Mouse (Mus musculus) adrenal gland, adult 2 months (tissue): ENCODE measurements around the gene Tnfsf11. TPM values are rescaled to one million over a fixed set of nuclear protein-coding genes. Genes with fewer than 3 reads are reported as not detected.

Source experiments
- DNase-seq: peaks from one replicate; pipeline ENCODE4 v3.0.0; 2021
- long read RNA-seq: library from polyadenylated mRNA; stranded (forward); transcript quantifications from one replicate; pipeline ENCODE4 v2.0.0, GENCODE M21; 2021
- polyA plus RNA-seq: library from polyadenylated mRNA; depleted of rRNA; stranded (reverse); fragments of >200 nt; gene quantifications from 2 replicates; pipeline ENCODE4 v1.2.3, GENCODE M21; 2012; rRNA removed
- total RNA-seq, 2 experiments: library from RNA; stranded (reverse); gene quantifications; 2 replicates each; pipeline ENCODE4 v1.2.3; 2021

Tnfsf11 gene
- total RNA-seq (not detected), polyA plus RNA-seq (0.07 TPM in 1 of 2 replicates, not detected in the other)
- long read RNA-seq: 0 reads

DNA sequence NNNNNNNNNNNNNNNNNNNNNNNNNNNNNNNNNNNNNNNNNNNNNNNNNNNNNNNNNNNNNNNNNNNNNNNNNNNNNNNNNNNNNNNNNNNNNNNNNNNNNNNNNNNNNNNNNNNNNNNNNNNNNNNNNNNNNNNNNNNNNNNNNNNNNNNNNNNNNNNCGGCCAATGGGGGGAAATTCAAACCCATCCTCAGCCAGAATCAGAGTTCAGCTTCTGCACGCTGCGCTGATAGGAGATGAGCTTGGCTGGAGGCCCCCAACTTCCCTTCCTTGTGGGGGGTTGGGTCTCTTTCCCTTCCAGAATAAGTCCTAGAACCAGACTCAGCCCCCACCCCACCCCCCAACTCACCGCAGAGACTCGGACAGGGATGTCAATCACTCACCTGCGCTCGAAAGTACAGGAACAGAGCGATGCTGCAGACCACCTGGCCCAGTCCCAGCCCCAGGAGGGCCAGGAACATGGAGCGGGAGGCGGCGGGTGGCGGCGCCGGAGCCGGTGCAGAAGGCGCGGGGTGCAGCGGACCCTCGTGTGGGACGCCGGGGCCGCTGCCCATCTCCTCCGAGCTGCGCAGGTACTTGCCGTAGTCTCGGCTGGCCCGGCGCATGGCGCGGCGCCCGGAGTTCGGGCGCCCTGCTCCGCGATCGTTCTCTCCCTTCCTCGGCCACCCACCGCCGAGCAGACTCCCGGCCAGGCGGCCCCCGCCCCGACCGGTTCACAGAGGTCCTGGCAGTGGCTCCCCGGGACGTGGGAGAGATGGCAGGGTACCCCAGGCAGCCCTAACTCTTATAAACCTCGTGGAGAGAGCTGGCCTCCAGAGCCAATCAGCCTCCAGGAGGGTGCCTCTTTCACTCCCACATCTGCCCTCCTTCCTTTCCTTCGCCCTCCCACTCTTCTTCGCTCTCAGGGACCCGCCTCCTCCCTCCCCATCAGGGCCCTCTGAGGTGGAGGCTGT is at the start of gene Tnfsf11:
TSS of gene Tnfsf11 (minus strand) at position 758 of the 952 bp plus-strand sequence.
- peak; percentile 2 for DNase-seq

DNA sequence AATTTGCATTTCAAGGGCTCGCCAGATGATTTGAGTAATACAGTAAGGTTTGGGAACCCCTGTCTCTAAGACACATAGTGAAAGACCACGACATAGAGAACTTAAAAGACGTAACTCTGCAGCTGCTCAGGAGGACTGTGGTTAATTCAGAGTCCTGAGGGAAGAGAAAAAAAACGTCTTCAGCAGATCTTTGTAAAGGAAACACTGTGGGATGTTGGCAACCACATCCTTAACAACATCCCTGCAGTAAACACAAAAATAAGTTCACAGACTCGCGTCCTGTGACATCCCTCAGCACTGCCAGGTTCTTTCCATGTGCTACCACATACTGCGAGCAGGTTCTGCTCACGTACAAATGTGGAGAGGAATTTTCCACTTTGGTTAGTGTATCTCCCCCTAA is 48.9 kb upstream of the Tnfsf11 start:
- DNase-seq: no peak

DNA sequence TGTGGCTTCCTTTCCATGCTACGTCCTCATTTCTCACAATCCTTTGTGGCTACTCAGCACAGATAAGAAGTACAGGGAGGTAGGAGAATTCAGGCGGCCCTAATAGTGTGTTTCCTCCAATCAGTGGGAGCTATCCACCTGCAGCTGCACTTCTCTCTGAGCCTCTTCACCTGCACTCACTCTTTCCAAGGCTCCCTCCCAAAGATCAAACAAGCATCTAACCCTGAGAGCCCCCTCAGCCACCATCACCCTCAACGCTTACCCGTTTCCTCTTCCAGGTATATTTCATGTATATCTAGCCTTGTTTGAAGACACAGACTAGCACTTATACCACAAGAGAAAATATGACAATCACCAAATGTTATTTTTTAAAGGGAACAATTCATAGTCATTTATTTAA is 47.5 kb upstream of the Tnfsf11 start:
- no peak for DNase-seq

DNA sequence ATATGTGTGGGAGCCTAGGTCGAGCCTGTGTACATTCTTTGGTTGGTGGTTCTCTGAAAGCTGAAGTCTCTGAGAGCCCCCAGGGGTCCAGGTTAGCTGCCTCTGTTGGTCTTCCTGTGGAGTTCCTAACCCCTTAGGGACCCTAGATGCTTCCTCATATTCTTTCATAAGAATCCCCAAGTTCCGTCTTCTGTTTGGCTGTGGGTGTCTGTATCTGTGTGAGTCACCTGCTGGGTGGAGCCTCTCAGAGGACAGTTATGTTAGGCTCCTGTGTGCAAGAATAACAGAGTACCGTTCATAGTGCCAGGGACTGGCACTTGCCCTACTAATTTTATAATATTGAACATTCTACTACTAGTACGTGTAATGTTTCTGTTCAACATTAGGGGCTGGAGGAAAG is 45.0 kb upstream of the Tnfsf11 start:
- peak; percentile 56 for DNase-seq

DNA sequence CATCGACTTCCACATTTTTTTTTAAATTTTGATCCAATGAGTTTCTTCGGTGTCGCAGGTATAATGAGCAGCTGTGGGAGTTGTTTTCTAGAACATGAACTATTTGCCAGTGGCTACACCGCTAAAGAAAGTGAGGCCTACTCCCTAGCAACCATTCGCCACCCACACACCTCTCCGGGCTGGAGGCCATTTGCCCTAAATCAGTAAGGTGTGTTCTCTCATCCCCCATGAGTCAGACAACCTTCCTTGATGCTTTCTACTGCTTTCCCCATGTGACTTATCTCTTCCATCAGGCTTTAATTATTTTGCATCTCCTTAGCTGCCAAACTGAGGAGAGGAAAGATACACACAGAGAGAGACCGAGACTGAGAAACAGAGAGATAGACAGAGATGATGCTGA is 43.7 kb upstream of the Tnfsf11 start:
- no peak for DNase-seq

DNA sequence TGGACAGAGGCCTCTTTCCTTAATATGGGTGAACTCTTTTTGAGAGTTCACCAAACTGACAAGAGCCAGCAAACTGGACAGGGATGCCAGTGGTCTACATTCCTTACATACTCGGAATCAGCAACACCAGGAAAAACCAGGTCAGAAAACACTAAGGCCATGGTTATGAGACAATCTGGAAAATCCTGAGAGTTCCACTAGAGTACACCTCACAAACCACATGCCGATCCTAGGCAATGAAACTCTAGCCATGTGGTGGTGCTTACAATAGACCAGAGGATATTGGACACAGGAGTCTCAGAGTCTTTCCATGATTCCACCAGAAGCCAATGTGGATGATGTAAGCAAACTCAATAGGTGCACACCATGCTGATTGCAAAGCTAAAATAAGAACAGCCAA is 39.9 kb upstream of the Tnfsf11 start:
- no peak for DNase-seq

DNA sequence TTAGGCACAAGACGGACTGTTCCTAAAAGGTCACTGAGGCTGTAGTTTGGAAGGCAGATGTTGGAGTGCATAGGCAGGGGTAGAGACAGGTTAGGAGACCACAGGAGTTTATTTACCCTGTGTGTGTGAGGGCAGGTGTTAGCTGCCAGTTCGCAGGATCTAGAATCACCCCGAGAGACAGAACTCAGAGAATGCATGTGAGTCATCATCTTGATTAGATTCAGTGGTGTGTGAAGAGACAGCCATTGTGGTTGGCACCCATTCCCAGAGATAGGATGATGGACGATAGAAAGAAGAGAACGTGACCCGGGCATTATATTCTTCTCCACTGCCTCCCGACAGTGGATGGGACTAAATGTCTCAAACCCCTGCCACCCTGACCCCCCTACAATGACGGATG is 35.2 kb upstream of the Tnfsf11 start:
- no peak for DNase-seq

DNA sequence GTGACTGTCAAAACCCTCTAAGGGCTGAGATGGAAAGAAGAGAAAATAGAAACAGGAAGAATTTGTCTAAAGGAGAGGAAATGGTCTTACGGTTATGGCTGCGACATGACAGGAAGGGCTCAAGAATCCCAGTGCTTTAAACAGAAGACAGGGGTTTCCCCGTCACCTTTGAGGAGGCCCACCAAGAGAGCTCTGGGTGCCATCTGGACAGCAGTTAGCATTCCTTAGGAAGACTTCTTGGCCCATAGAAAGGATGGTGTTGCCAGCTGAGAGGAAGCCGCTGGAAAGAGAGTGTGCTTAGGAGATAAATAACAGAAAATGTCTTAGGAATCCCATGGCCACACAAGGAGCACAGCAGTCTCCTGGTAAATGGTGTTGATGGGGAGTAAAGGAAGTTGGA is 34.3 kb upstream of the Tnfsf11 start:
- DNase-seq: no peak

DNA sequence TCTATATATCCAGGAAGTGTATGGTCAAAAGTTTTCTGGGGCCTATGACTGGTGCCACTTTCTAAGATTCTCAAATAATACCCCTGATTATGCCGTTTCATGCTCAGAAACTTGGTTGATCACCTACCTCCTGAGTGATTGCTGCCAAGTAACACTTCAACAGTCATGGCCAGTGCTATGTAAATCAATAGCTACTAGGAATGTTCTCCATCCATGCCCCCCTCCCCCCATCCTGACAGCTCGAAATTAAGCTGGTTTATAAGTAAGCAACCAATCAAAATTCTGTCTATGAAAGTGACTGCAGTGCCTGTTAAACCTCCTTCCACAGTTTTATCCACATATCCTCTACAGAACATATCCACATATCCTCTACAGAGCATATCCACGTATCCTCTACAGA is 25.5 kb upstream of the Tnfsf11 start:
- DNase-seq: no peak

DNA sequence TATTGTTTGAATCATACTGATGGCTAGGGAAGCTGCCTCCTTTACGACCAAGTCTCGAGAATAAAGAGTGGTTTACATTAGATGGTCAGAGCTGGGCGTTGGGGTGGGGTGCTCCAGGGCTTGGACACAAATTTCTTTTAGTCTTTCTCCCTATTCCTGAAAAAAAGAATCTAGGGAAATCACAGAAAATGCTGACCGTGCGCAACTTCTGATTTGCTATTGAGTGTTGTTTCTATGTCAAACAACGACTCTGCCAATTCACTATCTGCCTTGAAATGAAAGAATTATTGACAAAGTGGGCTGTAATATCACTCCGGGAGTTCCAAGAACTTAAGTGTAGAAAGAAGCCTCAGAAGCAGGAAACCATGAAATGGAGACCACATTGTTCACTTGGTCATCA is 23.5 kb upstream of the Tnfsf11 start:
- no peak for DNase-seq

DNA sequence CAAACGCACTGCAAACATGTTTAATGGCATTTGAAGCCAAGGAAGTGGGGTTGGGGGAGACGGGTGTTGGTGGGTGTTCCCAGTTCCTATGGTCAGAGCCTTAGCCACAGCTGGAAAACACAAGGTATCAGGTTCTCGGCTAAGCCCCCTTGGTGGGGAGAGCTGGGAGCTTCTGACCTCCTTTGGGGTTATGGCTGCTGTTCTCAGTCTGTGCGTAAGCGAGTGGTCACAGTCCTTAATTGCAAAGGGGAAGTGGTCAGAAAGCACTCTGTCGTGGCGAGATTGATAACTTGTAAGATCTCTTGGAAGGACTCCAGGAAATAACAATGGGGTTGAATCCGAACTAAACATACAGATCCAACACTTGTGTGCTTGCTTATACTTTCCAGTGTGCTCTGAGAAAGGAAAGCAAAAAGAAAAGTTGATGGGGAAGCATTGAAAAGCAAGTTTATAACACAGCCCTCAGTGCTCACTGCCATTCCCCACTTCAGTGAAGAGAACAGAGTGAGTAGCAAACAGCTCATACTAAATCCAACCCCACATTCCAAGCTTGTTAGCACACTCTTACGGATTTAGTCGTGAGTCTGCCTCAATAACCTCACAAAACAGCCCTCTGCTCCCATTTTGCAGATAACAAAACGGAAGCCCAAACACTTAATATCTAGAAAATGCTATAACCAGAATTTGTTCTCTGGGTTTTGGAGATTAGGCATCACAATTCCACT is 22.9 kb upstream of the Tnfsf11 start:
- DNase-seq: no peak

DNA sequence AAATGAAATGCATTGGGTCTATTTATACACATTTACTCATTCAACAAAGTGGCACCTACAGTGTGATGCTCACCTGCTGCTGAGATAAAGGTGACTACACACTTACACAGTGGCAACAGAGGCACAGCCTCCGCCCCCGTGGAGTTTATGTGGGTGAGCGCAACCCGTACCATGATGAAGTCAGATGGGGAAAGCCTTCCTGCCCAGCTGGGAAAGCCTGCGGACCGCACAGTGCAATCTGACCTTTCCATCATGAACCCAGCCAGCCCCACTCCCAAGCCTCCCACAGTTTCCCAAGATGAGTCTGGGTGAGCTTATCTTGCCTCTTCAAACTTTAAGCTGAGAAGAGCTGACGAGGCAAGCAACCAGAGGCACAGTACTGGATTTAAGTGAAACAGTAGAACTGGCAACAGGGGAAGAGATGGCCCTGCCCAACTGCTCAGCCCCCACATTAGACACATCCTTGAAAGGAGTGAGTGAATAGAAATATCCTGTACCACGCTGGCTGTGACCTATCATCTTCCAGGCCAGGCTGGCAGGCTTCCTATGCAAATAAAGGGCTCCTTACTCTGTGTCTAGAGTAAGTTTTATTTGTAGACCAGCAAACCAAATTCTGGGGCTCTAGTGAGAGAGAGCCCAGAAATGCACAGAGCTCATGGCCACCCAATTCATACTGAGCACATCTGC is 22.1 kb upstream of the Tnfsf11 start:
- no peak for DNase-seq

DNA sequence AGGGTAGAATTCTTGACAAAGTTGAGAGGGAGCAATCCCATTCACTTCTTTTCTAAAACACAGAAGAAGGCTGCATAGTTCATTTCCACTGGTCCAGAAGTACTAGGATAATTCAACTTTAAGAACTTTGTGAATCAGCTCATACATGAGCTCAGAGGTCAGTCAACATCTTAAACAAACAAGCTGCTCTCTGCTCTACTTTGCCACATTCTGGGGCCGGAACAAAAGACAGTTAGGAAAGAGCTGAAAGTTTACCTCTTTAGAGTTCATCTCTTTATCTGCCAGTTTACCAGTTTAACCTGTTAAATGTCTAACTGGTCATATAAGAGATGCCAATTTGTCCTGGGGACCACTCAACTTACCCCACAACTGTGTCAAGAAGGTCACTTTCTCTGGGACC is 15.5 kb upstream of the Tnfsf11 start:
- no peak for DNase-seq

DNA sequence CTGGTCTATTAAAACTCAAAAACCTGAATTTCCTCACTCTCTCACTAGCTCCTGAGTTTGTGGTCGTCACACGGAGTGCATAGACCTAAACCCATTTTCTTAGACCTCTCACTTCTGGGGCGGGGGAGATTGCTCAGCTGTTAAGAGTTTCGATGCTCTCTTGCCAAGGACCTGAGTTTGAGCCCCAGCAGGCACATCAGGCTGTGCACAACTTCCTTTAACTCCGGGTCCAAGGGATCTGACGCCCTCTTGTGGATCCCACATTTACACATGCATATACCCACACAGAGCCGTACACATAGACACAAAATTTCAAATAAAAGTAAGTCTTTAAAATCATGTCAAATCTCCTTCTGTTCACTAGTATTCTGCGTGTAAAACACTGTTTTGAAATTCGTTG is 15.1 kb upstream of the Tnfsf11 start:
- DNase-seq: no peak

DNA sequence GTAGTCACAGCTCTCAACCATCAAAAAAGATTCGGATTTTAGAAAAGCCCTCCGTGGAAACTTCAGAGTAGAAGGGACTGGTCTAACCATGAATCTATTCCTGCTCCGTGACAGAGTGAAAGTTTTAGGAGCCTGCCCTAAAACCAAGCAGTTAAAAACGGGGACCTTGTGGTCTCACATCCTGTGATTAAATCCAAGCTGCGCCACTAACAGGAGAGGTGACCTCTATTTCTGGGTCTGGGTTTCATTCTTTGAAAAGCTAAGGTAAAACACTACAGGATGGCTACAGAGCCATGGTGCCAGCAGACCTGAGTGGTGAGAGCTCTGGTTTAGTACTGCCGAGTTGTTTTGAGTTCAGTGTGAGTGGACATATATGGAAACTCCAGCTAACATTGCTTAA is 12.4 kb upstream of the Tnfsf11 start:
- DNase-seq: no peak

DNA sequence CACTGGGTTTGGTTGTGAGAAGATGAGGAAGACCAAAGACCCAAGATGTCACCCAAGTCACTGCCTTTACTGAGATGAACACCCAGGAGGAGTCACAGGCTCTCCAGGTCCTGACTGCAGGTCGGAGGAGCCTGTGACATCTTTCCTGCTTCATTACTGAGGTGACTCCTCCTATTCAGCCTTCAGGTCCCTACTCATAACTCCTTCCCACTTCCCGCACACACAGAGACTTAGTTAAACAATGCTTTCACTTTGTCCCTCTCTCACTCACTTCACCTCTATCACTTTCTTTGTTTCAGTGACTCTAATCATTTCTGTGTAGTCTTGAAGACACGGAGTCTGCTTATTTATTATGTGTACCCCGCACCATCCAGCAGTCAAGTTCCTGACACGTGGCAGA is 11.7 kb upstream of the Tnfsf11 start:
- DNase-seq: no peak

DNA sequence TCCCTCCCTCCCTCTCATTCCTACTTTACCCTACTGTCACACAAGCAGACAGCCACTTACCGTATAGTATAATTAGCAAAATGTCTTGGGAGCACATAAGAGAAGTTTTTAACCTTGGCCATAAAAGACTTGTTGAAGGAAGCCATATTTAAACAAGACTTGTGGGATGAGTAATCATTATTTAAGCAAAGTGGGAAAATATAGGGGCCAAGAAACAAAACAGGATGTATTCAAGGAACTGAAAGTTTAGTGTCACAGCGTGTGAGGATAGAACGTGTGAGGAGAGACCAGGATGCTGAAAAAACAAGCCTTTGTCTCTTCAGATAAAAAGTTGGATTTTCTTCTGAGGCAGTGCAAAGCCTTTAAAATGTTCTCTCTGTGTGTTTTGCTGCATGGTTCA is 11.2 kb upstream of the Tnfsf11 start:
- no peak for DNase-seq

DNA sequence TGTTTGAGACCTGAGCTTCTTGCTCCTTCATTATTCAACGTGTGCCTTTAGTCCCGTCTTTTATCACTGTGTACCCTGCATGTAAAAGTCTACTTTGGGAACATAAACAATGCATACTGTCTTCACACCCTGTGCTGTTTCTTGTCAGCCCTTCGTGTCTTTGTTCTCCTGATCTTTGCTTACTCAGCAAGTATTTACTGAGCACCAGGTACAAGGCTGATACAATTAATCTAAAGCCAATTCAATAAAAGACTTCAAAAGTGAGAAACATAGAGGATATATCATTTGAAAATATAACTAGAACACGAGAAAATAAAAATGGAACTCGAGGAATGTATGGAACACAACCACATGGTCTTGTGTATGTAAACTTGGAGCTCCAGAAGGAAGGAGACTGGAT is 9.8 kb upstream of the Tnfsf11 start:
- DNase-seq: no peak

DNA sequence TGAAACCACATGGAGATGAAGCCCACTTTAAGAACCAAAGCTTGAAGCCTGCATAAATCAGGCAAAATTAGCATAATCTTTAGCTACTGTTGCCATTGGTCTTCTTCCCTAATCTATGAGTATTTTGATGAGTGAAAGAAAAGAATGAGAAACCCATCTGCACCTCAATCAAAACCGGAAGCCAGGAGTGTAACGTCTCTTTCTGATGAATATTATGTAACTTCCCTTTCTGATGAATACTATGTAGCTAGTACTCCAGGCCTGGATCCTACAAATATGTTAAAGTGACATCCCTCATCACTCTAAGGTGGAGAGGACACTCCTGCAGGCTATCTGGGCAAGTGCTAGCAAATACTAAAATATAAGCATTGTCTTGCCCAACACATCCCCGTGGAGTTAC is 6.9 kb downstream of the Tnfsf11 start:
- no peak for DNase-seq

DNA sequence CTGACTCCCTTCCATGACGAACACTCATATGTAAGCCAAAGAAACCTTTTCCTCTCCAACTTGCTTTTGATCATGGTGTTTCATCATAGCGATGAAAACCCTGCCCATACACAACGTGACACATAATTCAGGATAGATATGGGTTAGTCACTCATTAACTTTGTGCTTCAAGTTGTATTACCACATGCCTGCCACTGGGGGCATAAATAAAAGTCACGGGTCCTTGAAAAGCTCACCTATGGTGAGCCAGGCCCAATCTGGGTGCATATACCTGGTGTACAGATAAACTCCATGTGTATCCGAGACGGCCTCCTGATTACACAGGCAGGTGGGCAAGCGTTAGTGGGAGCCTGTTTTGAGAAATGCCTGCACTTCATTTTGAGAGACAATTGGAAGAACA is 15.2 kb downstream of the Tnfsf11 start:
- no peak for DNase-seq

DNA sequence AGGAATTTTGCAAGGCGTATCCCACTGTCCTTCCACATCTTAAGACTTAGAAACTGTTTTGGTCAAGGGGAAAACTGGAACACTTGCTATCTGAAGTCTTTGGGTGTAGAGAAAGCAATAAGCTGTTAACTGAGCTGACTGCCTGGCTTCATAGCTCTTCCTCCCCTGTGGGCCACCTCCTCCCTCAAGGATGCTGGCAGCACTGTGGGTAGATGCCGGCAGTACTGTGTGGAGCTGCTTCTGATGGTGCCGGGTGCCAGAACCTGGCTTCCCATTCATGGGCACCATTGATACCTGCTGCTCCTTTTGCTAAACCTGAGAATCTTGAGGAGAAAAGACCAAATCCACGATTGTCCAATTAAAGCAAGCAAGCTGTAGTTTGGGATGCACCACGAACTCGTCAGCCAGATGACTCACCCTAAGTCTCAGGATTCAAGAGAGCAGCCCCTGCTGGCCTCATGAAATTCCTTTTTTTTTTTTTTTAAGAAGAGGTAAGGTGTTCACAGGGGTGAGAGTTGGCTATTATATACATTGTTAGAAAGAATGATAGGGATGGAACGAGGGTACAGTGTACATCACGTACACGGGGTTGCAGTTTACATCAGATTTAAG is 17.8 kb downstream of the Tnfsf11 start:
- DNase-seq: no peak

DNA sequence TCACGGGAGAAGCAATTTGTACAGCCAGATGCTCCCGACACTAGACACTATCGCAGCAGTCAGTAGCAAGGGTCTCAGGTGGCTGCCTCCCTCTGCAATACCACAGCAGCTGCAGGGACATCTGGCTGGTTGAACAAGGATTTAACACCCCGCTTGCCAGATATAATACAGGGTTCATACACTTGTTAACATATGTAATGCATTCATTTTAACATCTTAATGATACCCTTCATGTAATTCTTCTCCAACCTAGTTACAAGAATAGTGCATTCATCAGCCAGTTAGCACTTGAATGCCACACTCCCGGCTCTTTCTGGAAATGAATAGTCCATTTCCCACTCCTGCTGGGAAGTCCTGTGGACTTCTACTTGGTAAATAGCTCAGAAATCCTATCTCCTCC is 18.9 kb downstream of the Tnfsf11 start:
- no peak for DNase-seq
